Mouse (Mus musculus) hindlimb bud, embryonic 11.5 days (tissue): Measurements from ENCODE around the gene Cnr2.
A peak's percentile ranks its signal among the peaks of the same experiment; 100 is the strongest.

Source experiments
- DNase-seq: peaks from one replicate; pipeline ENCODE4 v3.0.0-alpha.2; 2012; ENCODE audit warnings: low read depth, low spot score; ENCODE audit errors: extremely low spot score

Cnr2 gene

GRCm38 (mm10) chr4:135902606-135903242 is 7.5 kb downstream of the Cnr2 start:
- no peak for DNase-seq

GRCm38 (mm10) chr4:135904810-135905209 is 9.6 kb downstream of the Cnr2 start:
- DNase-seq, result no peak

- no peak for DNase-seq
Measured at GRCm38 (mm10) chr4:135906633-135907032, 11.4 kb downstream of the Cnr2 start.

GRCm38 (mm10) chr4:135909326-135910066 is 14.3 kb downstream of the Cnr2 start:
- DNase-seq, result no peak

- DNase-seq, result no peak
Measured at GRCm38 (mm10) chr4:135911531-135911930, 16.3 kb downstream of the Cnr2 start.

GRCm38 (mm10) chr4:135912164-135912563 is 17.0 kb downstream of the Cnr2 start:
- no peak for DNase-seq

- DNase-seq, result no peak
Measured at GRCm38 (mm10) chr4:135912835-135913234, 17.6 kb downstream of the Cnr2 start.

GRCm38 (mm10) chr4:135913433-135913832 is 18.2 kb downstream of the Cnr2 start:
- no peak for DNase-seq

GRCm38 (mm10) chr4:135918635-135919279 is 23.6 kb downstream of the Cnr2 start:
- no peak for DNase-seq

GRCm38 (mm10) chr4:135919280-135919639 is 24.1 kb downstream of the Cnr2 start:
- no peak for DNase-seq

GRCm38 (mm10) chr4:135920304-135921241 is 25.4 kb downstream of the Cnr2 start, which contains the start of gene Fuca1:
TSS of gene Fuca1 (plus strand) at chr4:135920735.
- DNase-seq, result peak; percentile 83

GRCm38 (mm10) chr4:135921257-135922120 is 26.3 kb downstream of the Cnr2 start:
- no peak for DNase-seq

- DNase-seq, result no peak
Measured at GRCm38 (mm10) chr4:135922190-135922589, 27.0 kb downstream of the Cnr2 start.

- DNase-seq, result no peak
Measured at GRCm38 (mm10) chr4:135924418-135924817, 29.2 kb downstream of the Cnr2 start.

- no peak for DNase-seq
Measured at GRCm38 (mm10) chr4:135925341-135925740, 30.1 kb downstream of the Cnr2 start.

GRCm38 (mm10) chr4:135926195-135926808 is 31.1 kb downstream of the Cnr2 start:
- DNase-seq, result no peak

GRCm38 (mm10) chr4:135926861-135927260 is 31.7 kb downstream of the Cnr2 start:
- DNase-seq, result no peak

- DNase-seq, result no peak
Measured at GRCm38 (mm10) chr4:135928376-135928775, 33.2 kb downstream of the Cnr2 start.

- DNase-seq, result no peak
Measured at GRCm38 (mm10) chr4:135929405-135929804, 34.2 kb downstream of the Cnr2 start.

- DNase-seq, result no peak
Measured at GRCm38 (mm10) chr4:135929828-135930227, 34.6 kb downstream of the Cnr2 start.
